Mouse (Mus musculus) cerebellum, adult 2 months (tissue): ENCODE measurements at regions not wholly inside any gene's neighbourhood (a gene's known extent, or its start where the extent isn't known, plus 50 kb on each side); places are given as distances from the start of the nearest gene placed in this dataset.

Experiments
- DNase-seq, 2 experiments: peaks; one replicate each; pipeline ENCODE4 v3.0.0; 2021
- H3K27ac ChIP-seq: fragments of 200-500 bp; 2 replicates; pipeline ENCODE4 v1.5.1; 2012; ENCODE audit warnings: low read length, control low read depth, inconsistent platforms; ENCODE audit not compliant: insufficient read depth
- H3K27me3 ChIP-seq: fragments of 200-500 bp; 2 replicates; pipeline ENCODE4 v1.6.1; 2012; ENCODE audit warnings: inconsistent platforms, mild to moderate bottlenecking, low read length, moderate library complexity; ENCODE audit not compliant: control insufficient read depth, insufficient read depth
- H3K4me1 ChIP-seq: fragments of 200-500 bp; 2 replicates; pipeline ENCODE4 v1.6.1; 2011; ENCODE audit warnings: low read length; ENCODE audit not compliant: control insufficient read depth, insufficient read depth
- H3K4me3 ChIP-seq: fragments of 200-500 bp; replicated peaks from 2 replicates; pipeline ENCODE3; 2011; ENCODE audit warnings: mild to moderate bottlenecking, low read depth, low read length, control low read depth; ENCODE audit not compliant: insufficient read depth
- CTCF ChIP-seq: fragments of 200-500 bp; IDR thresholded peaks from 2 replicates; pipeline ENCODE4 v1.5.1; 2011; ENCODE audit warnings: low read depth, mild to moderate bottlenecking, control low read depth, low read length, moderate library complexity, borderline replicate concordance; ENCODE audit not compliant: insufficient read depth
- POLR2A ChIP-seq: fragments of 200-500 bp; IDR thresholded peaks from 2 replicates; pipeline ENCODE4 v1.6.1; 2011; ENCODE audit warnings: low read length, control low read depth, borderline replicate concordance; ENCODE audit not compliant: insufficient read depth
- WGBS: fragments of 180-500 bp; shearing (Covaris S2); methylation state at CpG from one replicate; pipeline ENCODE4 v1.1.7; 2018; 5-methylcytosine and 5-hydroxymethylcytosine counted together

DNA sequence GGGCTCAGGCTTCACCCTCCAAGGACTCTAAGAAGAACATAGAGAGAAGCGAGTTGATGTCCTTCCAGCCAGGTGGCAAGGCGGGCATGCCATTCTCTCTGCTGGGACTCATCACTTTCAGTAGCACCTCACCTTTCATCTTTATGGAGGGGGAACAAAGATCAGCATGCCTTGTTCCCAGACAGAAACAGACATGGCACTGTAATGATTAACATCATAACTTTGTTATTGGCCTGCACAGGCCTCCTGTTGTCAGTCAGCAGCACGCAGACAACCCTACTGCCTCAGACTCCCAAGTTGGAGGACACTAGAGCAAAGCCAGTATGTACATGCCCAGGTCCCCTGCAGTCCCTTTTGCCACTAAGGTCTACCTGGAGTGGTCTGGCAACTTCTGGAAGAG lies 81.3 kb upstream of the Klf4 start:
- WGBS, result 92% methylated on average over 3 of the region's 3 CpGs

DNA sequence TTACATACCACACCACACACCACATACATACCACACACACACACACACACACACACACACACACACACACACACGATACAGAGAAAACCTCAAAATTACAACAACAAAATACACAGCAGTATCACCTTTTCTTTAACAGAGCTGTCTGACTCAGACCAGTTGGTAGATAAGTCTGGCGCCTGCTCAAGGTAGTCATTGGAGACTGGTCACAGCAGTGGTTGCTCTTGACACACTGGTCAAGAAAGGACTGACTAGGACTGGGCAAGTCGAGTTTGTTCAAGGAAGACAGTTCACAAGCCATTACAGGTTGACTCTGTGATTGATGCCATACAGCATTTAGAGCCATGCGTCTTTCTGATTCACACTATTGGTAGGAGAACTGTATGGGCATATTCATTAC lies 78.7 kb upstream of the Klf4 start:
- peaks cover 1% of the 10 kb centered on the region; the same call in 1 of the 2 replicates for H3K27me3 ChIP-seq
- 89% methylated on average over 4 of the region's 4 CpGs for WGBS
- TF ChIP-seq CTCF, result no peak
- no peak for TF ChIP-seq POLR2A
- DNase-seq, result no peak
- H3K4me3 ChIP-seq, result no peak overlapping the region
- H3K4me1 ChIP-seq, result no peaks in the 10 kb centered on the region
- no peak overlapping the region for H3K27ac ChIP-seq

More for the DNA sequence above, 81.3 kb upstream of the Klf4 start:
- no peaks in the 10 kb centered on the region for H3K4me1 ChIP-seq
- no peak overlapping the region for H3K27ac ChIP-seq
- no peak for TF ChIP-seq CTCF
- no peak for TF ChIP-seq POLR2A
- no peak for DNase-seq
- peaks cover 1% of the 10 kb centered on the region; the same call in 1 of the 2 replicates for H3K27me3 ChIP-seq
- H3K4me3 ChIP-seq, result no peak overlapping the region

DNA sequence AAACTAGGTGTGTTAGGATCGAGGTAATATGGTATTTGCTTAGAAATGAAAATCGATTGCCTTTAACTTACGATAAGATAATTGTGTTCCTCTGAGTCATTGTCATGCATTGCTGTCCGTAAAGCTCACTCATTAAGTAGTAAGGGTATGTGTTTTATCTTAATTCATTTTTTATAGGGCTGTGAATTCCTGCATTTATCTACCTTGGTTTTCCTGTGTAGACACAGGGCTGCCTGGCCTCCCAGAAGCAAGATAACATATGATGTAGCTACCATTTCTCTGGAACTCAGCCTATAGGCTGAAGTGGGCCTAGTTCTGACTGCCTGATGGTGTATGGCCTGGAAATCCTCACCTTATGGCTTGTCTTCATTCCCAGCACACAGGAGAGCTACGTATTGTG lies 76.9 kb upstream of the Klf4 start:
- Histone ChIP-seq H3K27ac (no peak overlapping the region), H3K27me3 (peaks cover 1% of the 10 kb centered on the region; the same call in 1 of the 2 replicates), H3K4me3 (no peak overlapping the region), H3K4me1 (no peaks in the 10 kb centered on the region)
- no peak for DNase-seq
- 94% methylated on average over 5 of the region's 5 CpGs for WGBS
- no peak for TF ChIP-seq POLR2A
- TF ChIP-seq CTCF, result no peak

DNA sequence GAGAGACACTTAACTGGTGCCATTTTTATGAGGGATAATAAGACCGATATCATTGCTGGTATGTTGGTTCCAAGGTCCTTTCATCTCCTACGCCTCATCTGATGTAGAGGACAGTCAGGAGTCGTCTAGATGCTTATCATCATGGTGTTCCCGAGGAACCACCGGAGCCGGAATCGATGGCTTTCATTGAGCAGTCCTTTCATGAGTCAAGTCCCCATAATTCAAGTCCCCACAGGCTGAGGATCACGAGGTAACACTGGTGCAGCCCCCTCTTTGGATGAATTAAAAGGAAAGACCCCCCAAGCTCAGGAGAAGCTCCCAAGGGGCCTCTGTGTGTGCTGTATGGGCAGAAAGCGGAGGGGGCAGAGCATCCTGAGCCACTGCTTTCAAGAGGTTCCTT lies 73.3 kb upstream of the Klf4 start:
- Histone ChIP-seq H3K27me3 (no peaks in the 10 kb centered on the region; the same call in 1 of the 2 replicates), H3K4me1 (no peaks in the 10 kb centered on the region; the same call in 1 of the 2 replicates), H3K27ac (no peak overlapping the region), H3K4me3 (no peak overlapping the region)
- DNase-seq, result no peak
- TF ChIP-seq CTCF, result no peak
- no peak for TF ChIP-seq POLR2A
- WGBS, result 83% methylated on average over 9 of the region's 9 CpGs

DNA sequence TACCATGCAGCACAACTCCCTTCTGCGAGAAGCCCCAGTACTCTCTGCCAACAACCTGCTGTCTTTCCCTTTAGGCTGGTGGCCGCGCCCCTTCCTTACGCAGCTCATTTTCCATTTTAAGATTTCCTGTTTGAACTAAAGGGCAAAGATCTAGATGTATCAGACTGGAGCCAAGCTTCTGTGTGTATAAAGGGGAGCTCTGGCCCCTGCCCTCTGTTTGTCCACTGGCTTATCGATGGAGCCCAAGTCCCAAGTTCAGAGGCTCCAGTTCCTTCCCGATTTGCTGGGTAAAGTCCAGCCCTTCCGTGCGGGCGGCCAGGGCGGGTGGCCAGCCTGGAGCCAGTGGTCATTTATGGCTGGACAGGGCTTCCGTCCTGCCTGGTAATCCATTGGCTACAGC lies 72.6 kb upstream of the Klf4 start:
- WGBS, result 25% methylated on average over 11 of the region's 11 CpGs
- H3K27me3 ChIP-seq, result no peaks in the 10 kb centered on the region; the same call in 1 of the 2 replicates
- TF ChIP-seq POLR2A, result no peak
- TF ChIP-seq CTCF, result no peak
- H3K4me1 ChIP-seq, result no peaks in the 10 kb centered on the region; the same call in 1 of the 2 replicates
- no peak overlapping the region for H3K27ac ChIP-seq
- DNase-seq, result peak in 1 of 2 experiments; percentile 3
- H3K4me3 ChIP-seq, result no peak overlapping the region

DNA sequence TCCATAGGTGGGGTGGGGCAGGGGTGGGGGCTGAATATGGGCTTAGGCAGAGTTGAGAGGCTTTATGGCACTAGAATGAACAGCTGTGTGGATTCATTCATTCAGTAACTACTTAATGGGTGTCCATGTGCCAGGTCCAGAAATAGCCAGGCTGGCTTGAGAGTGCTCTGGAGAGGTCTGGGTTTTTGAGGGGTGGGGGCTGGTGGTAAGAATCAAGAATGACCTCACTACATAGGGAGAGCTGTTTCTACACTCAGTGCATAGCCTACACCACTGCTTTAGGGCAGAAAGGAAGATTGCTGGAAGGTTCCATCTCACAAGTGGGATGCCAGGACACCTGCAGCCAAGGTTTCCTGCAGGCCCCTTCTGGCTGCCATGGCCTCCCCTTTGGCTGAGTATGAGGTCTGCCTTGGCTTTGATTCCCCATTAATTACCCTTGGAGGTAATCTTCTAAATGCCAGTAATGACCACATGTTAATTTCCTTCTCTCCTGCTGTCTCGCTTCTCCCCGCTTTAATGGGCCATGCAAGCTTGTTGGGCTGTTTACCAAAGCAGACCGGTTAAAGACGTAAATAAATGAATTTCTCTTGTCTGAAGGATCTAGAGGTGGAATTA lies 71.7 kb upstream of the Klf4 start:
- TF ChIP-seq CTCF (no peak), POLR2A (no peak)
- Histone ChIP-seq H3K27ac (no peak overlapping the region), H3K4me3 (no peak overlapping the region), H3K4me1 (no peaks in the 10 kb centered on the region; the same call in 1 of the 2 replicates), H3K27me3 (no peaks in the 10 kb centered on the region; the same call in 1 of the 2 replicates)
- DNase-seq, result no peak
- WGBS, result 10% methylated on average over 4 of the region's 4 CpGs

DNA sequence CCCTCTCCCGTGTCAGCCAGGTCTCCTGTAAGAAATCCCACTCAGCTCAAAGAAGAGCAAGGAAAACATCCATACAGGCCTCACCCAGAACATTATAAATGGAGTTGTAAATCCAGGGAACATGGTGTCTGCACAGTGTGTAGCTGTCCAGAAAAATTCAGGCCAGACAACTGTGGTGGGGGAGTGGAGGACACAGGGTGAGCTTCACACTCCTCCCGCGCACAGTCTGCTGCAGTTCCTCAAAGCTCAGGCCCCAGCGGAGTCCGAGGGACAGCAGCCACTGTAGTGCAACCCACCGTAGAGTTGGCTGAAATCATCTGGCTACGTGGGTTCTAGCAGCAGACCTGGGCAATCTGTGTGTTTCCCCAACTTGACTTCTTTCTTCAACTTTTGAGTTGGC lies 62.9 kb upstream of the Klf4 start:
- no peaks in the 10 kb centered on the region; the same call in 1 of the 2 replicates for H3K27me3 ChIP-seq
- H3K4me1 ChIP-seq, result no peaks in the 10 kb centered on the region
- 91% methylated on average over 7 of the region's 7 CpGs for WGBS
- no peak for TF ChIP-seq CTCF
- no peak for TF ChIP-seq POLR2A
- no peak for DNase-seq
- H3K27ac ChIP-seq, result no peak overlapping the region
- H3K4me3 ChIP-seq, result no peak overlapping the region

DNA sequence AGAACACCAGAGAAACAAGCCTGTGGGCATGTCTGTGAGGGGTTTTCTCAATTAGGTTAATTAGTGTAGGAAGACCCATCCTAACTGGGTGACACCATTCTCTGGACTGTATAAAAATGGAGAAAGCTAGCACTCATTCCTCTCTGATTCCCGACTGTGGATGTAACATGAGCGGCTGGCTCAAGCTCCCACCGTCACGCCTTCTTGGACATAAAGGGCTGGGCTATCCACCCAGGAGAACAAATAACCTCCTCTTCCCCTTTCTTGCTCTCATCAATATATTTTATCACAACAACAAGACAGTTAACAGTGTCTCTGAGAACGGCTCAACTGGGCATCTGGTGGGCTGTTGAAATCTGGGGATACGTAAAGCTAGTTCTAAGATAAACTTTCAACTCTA lies 62.4 kb upstream of the Klf4 start:
- TF ChIP-seq CTCF (no peak), POLR2A (no peak)
- no peak overlapping the region for H3K27ac ChIP-seq

More for the DNA sequence above, 62.4 kb upstream of the Klf4 start:
- DNase-seq, result no peak
- no peak overlapping the region for H3K4me3 ChIP-seq
- 88% methylated on average over 6 of the region's 6 CpGs for WGBS
- H3K4me1 ChIP-seq, result no peaks in the 10 kb centered on the region
- no peaks in the 10 kb centered on the region; the same call in 1 of the 2 replicates for H3K27me3 ChIP-seq
